Mouse (Mus musculus) olfactory bulb, adult 2 months (tissue): ENCODE results near the gene Ankrd9.

Experiments used
- CTCF ChIP-seq: fragments of 200-500 bp; IDR thresholded peaks from 2 replicates; pipeline ENCODE4 v1.5.1; 2012; ENCODE audit warnings: low read depth, mild to moderate bottlenecking, low read length, moderate library complexity; ENCODE audit not compliant: insufficient read depth
- POLR2A ChIP-seq: fragments of 200-500 bp; IDR thresholded peaks from 2 replicates; pipeline ENCODE4 v1.6.1; 2012; ENCODE audit warnings: mild to moderate bottlenecking, low read depth, low read length, moderate library complexity; ENCODE audit not compliant: insufficient read depth

DNA sequence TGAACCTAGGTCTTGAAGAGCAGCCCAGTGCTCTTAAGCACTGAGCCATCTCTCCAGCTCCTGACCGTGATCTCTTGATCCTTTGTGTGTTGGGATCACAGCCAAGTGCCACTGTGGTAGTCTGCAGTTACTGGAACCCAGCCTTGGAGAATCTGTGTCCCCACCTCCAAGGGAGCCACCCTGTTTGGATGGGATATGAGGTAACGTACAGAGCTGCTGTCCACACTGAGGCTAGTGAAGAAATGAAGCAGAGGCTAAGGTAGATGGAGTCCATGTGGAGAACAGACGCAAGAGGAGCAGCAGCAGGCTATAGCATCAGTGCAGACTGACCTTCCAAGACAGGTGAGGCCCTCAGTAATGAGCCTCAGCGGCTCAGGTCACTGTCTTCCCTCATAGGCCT lies 5.0 kb downstream of the Ankrd9 start:
- TF ChIP-seq POLR2A = no peak
- TF ChIP-seq CTCF = no peak
